Mouse (Mus musculus) forebrain, embryonic 16.5 days (tissue): ENCODE data around the gene Wdcp. TPM values are rescaled to one million over a fixed set of nuclear protein-coding genes. Genes with fewer than 3 reads are reported as not detected.
A peak's percentile ranks its signal among the peaks of the same experiment; 100 is the strongest.

Experiments used
- ATAC-seq: fragments of 200-750 bp; cut with Nextera tagmentation; 2 replicates; pipeline ENCODE4 v1.8.0; 2017; ENCODE audit warnings: mild to moderate bottlenecking, moderate library complexity
- H3K27ac ChIP-seq: fragments of 300-500 bp; sonication (generic); 2 replicates; pipeline ENCODE4 v1.5.1; 2014; ENCODE audit warnings: low read length, control low read depth
- H3K27me3 ChIP-seq: fragments of 300-500 bp; sonication (generic); replicated peaks from 2 replicates; pipeline ENCODE4 v1.6.1; 2014; ENCODE audit warnings: low read length; ENCODE audit not compliant: control insufficient read depth, insufficient read depth
- H3K36me3 ChIP-seq: fragments of 300-500 bp; sonication (generic); 2 replicates; pipeline ENCODE4 v1.6.1; 2014; ENCODE audit not compliant: control insufficient read depth, insufficient read depth
- H3K4me1 ChIP-seq: fragments of 300-500 bp; sonication (generic); replicated peaks from 2 replicates; pipeline ENCODE4 v1.6.1; 2014; ENCODE audit warnings: low read length; ENCODE audit not compliant: control insufficient read depth, insufficient read depth
- H3K4me2 ChIP-seq: fragments of 300-500 bp; sonication (generic); 2 replicates; pipeline ENCODE4 v1.6.1; 2014; ENCODE audit warnings: mild to moderate bottlenecking, low read length, control low read depth
- H3K4me3 ChIP-seq: fragments of 300-500 bp; sonication (generic); replicated peaks from 2 replicates; pipeline ENCODE4 v1.5.1; 2014; ENCODE audit warnings: mild to moderate bottlenecking, low read length, control low read depth
- H3K9ac ChIP-seq: fragments of 300-500 bp; sonication (generic); replicated peaks from 2 replicates; pipeline ENCODE4 v1.6.1; 2014; ENCODE audit warnings: low read depth, low read length, control low read depth
- H3K9me3 ChIP-seq: fragments of 300-500 bp; sonication (generic); 2 replicates; pipeline ENCODE4 v1.6.1; 2016; ENCODE audit warnings: low read length; ENCODE audit not compliant: control insufficient read depth
- WGBS: fragments of 180-500 bp; shearing (Covaris S2); extraction: QIAGEN DNeasy Blood & Tissue Kit; methylation state at CpG from one replicate; pipeline ENCODE4 v1.1.7; 2014; 5-methylcytosine and 5-hydroxymethylcytosine counted together
- polyA plus RNA-seq: library from polyadenylated mRNA; unstranded; fragments of >200 nt; fragmentation: Nextera tagmentation; extraction: Ambion mirVana; gene quantifications from 2 replicates; pipeline ENCODE4 v1.2.1, GENCODE M21; 2015

Wdcp gene
- polyA plus RNA-seq, 1 experiment from 2014 or later: 13.3 TPM

DNA sequence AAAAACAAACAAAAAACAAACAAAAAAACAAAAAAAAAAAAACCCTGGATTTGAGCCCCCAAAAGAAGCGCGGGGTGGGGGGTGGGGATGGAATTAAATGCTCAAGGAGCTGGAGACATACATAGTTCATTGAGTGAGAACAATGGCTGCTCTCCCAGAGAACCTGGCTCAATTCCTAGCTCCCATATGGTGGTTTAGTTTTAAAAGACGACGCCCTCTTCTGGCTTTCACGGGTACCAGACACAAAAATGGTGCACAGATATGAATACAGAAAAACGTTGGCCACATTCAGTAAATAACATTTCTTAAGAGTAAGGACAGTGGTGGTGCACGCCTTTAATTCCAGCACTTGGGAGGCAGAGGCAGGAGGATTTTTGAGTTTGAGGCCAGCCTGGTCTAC is 62.8 kb downstream of the Wdcp start:
- 58% methylated on average over 7 of the region's 7 CpGs for WGBS
- Histone ChIP-seq H3K36me3 (peaks cover 2% of the 10 kb centered on the region; the same call in 1 of the 2 replicates), H3K4me1 (peaks cover 7% of the 10 kb centered on the region), H3K9ac (no peak overlapping the region), H3K4me3 (no peak overlapping the region), H3K4me2 (peak overlapping the region; percentile 76; the same call in 1 of the 2 replicates), H3K9me3 (no peaks in the 10 kb centered on the region), H3K27me3 (no peaks in the 10 kb centered on the region), H3K27ac (no peak overlapping the region)
- ATAC-seq: no peak

DNA sequence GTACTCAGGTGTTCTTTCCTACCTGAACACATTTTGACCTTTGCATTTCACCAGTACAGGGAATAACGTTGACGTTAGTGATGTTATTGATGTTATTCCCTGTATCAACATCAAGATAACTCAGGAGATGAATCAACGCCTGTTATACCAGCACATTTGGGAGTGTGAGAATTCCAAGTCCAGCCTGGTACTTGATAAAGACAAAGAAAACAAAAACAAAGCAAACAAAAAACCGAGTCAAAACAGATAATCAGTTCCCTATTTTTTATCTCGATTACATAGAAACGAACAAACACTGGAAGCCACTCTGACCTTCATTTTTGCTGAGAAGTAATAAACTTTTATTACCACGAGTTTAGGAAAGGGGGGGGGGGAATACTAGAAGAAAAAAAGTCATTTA is 63.4 kb downstream of the Wdcp start:
- peak overlapping the region; percentile 90 for H3K9ac ChIP-seq
- H3K4me2 ChIP-seq: peak overlapping the region; percentile 76
- H3K27me3 ChIP-seq: no peaks in the 10 kb centered on the region
- H3K4me3 ChIP-seq: peak overlapping the region; percentile 83
- no peaks in the 10 kb centered on the region for H3K9me3 ChIP-seq
- WGBS: 59% methylated on average over 7 of the region's 7 CpGs
- H3K27ac ChIP-seq: no peak overlapping the region
- no peak for ATAC-seq
- peaks cover 7% of the 10 kb centered on the region for H3K4me1 ChIP-seq
- H3K36me3 ChIP-seq: peaks cover under 1% of the 10 kb centered on the region; the same call in 1 of the 2 replicates

DNA sequence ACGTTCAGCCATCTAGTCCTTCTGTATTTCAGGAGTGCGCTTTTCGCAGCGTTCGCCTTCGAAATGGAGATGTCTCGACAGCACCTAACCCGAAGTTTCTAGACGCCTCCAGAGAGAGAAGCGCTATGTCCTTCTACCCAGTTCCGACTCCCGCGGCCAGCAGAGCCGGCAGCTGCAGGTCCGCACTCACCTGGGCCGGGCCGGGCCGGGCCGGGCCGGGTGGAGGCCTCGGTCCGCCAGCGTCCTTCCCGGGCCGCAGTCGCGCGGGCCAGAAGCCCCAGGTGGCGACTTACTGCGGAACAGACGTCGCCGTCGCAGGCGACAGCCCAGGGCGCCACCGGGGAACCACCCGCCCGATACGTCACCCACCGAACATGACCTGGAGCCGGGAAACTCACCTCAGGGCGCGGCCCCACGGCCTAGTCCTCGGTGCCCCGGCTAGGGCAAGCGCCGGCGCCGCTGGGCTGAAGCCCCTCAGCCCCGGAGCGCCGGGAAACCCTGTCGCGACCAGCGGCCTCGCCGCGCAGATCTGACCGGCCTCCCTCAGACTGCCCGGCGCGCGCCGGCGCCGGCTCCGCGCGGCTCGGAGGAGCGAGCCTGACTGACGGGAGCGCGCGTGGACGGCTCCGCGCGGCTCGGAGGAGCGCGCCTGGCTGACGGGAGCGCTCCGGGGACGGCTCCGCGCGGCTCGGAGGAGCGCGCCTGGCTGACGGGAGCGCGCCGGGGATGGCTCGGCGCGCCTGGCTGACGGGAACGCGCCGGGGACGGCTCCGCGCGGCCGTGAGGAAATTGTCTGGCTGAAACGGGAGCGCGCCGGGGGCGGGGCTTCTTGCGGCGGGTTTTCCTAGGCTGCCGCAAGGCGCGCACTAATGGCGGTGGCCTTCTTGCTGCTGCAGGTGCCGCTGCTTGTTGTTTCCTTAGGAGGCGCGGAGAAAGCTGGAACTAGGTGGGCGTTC is 64.1 kb downstream of the Wdcp start, which contains the start of gene Ubxn2a:
Gene Ubxn2a (minus strand): TSS at position 755 of the 956 bp plus-strand sequence.
- no peaks in the 10 kb centered on the region for H3K9me3 ChIP-seq
- peak within 1 kb of the TSS; percentile 84 for H3K27ac ChIP-seq
- H3K36me3 ChIP-seq: no peaks in the 10 kb centered on the region
- peak within 1 kb of the TSS; percentile 90 for H3K9ac ChIP-seq
- WGBS: under 1% methylated on average over 119 of the region's 125 CpGs
- ATAC-seq: peak; percentile 94
- H3K4me1 ChIP-seq: peaks cover 7% of the 10 kb centered on the region
- H3K27me3 ChIP-seq: no peaks in the 10 kb centered on the region
- peak within 1 kb of the TSS; percentile 83 for H3K4me3 ChIP-seq
- H3K4me2 ChIP-seq: peak within 1 kb of the TSS; percentile 76

DNA sequence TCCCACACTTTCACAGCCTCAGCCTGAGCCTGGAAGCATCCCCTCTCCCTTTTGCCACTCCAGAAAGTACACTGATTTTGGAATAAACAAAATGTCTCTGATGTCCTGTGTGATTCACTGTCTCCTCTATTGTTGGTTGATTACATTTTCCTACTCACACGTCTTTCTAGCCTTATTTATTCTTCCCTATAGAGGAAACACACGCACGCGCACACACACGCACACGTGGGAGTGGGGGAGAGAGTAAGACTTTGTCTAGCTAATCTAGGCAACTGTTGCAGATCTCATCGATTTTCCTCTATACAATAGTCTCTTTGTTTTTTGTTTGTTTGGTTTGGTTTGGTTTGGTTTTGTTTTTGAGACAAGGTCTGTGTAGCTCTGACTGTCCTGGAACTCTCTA is 65.3 kb downstream of the Wdcp start:
- WGBS: 90% methylated on average over 7 of the region's 7 CpGs
- Histone ChIP-seq H3K4me2 (no peak overlapping the region), H3K36me3 (no peaks in the 10 kb centered on the region), H3K4me3 (no peak overlapping the region), H3K9me3 (no peaks in the 10 kb centered on the region), H3K27ac (no peak overlapping the region), H3K4me1 (peaks cover 7% of the 10 kb centered on the region), H3K9ac (no peak overlapping the region), H3K27me3 (no peaks in the 10 kb centered on the region)
- ATAC-seq: no peak

Other genes with a start within 250 kb of the Wdcp start
- gene Fam228a, start 104.9 kb upstream of the Wdcp start, polyA plus RNA-seq: 0.73 and 1.0 TPM in 2 replicates
- 11.3 and 12.5 TPM in 2 replicates for gene Pfn4, start 74.3 kb upstream of the Wdcp start, polyA plus RNA-seq
- gene Fam228b, start 74.0 kb upstream of the Wdcp start, polyA plus RNA-seq: 5.1 and 6.7 TPM in 2 replicates
- gene Sf3b6, start 25.8 kb upstream of the Wdcp start, polyA plus RNA-seq: 233 and 243 TPM in 2 replicates
- gene Fkbp1b, start 1.7 kb upstream of the Wdcp start, polyA plus RNA-seq: 23.7 and 25.5 TPM in 2 replicates
- gene Mfsd2b, start 31.1 kb downstream of the Wdcp start, polyA plus RNA-seq: 0.82 and 1.3 TPM in 2 replicates
- 45.2 and 49.9 TPM in 2 replicates for gene Ubxn2a, start 64.4 kb downstream of the Wdcp start, polyA plus RNA-seq
- gene Atad2b, start 74.0 kb downstream of the Wdcp start, polyA plus RNA-seq: 10.6 and 11.2 TPM in 2 replicates